Mouse (Mus musculus) Muller cell, postnatal 12 days (primary cell): Measurements from ENCODE around the gene Pianp.

Experiments used
- DNase-seq: peaks from one replicate; pipeline ENCODE4 v3.0.0-alpha.2; 2015; ENCODE audit errors: inconsistent ontology term

Pianp gene

DNA sequence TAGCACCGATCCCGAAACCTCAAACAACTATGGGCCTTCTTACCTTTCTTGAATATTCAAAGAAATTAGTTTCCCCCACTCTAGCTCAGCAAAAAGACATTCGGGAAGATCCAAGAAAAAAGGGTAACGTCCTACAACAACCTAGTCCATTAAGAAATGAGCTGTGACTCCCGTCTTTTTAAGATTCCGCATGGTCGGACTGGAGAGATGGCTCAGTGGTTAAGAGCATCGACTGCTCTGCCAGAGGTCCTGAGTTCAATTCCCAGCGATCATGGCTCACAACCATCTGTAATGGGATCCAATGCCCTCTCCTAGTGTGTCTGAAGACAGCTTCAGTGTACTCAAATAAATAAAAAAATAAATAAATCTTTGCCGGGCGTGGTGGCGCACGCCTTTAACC, 11.6 kb downstream of the Pianp start:
- DNase-seq = no peak

DNA sequence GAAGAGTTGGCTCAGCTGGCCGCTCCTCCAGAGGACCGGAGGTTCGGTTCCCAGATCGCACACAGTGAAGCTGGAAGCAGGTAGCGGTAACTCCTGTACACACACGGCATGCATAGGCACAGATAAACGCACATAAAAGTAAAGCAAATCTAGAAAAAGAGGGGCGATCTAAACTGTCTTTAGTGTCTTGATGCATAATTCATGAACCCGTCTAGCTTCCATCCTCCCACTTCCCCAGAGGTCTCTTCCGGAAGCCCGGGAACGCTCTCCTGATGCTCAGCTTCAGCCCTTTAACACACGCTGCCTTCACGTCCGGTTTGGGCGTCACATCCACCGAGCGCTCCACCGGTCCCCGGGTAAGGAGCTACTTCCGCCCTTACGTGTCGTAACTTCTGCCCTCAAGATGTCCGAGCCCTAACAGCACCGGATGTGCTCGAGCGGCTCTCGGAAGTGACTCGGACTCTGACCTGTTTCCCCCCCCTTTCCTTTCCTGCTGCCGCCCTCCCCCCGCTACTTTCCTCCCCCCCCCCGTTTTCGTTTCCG, 12.2 kb downstream of the Pianp start:
- DNase-seq = peak; percentile 98

DNA sequence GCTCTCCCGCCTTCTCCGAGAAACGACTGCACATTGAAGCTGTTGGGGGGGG, 12.5 kb downstream of the Pianp start, which contains the start of gene Zfp384:
Gene Zfp384, plus strand, starts transcription at position 17 of the 52 bp plus-strand sequence.
- no peak for DNase-seq

DNA sequence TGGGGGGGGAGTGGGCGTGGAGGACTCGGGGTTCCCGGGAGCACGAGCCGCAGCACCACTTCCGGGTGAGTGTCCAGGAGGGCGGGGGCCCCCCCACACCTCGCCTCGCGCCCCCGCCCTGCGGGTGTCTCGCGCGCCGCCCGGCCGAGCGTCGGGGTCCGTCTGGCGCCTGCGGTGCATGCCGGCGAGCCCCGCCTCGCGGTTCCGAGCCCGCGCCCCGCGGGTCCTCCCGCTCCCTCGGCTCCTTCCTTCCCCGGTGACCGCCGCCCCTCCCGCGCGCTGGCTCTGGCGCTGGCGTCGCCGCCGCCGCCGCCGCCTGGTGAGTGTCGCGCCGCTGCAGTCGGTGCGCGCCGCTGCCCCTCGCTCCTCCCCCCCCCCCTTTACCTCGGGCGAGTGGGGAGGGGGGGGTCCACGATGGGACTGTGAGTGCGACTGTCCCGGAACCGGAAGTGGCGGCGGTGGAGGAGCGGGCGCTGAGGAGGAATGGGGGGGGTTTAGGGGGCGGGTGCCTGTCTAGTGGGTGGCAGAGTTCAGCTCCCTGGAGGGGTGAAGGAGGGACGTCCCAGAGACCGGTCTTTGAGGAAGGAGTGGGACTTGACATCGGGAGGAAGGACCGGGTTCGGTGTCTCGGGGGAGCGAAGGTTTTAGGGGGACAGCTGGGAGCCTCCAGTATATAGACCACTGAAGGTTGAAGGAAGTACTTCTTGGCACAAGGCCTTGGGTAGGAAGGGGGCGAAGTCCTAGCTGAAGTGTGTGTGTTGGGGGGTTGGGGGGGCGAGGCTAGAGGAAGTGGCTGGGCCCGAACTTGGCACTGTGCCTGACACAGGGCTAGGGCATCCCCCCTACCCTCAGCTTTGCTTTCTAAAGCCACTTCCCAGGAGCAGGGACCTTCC, 12.9 kb downstream of the Pianp start:
- DNase-seq = peak; percentile 94

DNA sequence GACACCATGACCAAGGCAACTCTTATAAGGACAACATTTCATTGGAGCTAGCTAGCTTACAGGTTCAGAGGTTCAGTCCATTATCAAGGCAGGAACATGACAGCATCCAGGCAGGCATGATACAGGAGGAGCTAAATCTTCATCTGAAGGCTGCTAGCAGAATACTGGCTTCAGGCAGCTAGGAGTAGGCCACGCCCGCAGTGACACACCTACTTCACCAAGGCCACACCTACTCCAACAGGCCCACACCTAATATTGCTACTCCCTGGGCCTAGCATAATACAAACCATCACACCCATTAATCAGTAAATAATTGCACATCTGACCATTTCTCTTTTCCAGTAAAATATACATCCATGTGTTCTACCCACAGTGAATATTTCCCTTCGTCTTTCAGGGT, 21.2 kb downstream of the Pianp start:
- no peak for DNase-seq

DNA sequence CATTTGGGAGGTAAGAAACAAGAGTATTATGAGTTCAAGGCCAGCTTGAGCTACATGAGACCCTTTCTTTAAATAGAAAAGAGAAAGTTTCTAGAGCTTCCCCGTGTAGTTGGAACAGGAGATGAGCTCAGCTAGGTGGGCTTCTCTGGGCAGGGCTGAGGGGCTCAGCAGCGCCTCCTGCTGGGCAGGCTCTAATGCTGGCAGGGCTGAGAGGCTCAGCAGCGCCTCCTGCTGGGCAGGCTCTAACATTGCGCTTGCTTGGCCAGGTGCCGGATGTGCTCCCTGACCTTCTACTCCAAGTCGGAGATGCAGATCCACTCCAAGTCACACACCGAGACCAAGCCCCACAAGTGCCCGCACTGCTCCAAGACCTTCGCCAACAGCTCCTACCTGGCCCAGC, 34.0 kb downstream of the Pianp start:
- peak; percentile 13 for DNase-seq

DNA sequence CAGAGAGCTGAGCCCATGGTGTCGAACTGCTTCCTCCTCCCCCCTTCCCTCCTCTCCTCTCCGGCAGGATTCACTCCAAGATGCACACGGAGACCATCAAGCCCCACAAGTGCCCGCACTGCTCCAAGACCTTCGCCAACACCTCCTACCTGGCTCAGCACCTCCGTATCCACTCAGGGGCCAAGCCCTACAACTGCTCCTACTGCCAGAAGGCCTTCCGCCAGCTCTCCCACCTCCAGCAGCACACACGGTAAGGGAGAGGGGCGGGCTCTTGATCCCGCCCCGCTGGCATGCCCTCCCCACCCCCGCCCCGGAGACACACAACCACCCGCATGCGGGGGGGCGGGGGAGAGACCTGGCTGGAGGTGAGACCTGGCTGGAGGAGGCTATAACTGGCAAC, 35.1 kb downstream of the Pianp start:
- no peak for DNase-seq

DNA sequence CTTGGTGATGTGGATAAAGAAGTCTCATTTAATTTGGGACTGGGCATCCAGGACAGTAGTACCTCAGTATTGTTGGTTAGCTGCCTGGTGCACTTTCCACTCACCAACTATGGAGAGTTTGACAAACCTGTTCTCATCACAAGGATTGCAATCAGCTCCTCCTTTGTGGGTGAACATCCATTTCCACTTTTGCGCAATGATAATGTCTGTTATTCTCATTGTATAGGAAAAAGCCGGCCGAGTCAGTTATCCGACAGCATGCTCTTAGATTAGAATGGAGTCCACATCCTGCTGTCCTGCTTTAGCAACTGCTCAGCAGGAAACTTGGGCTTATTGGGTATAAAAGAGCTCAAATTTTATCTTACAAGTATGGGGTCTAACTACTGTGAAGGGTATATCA, 42.2 kb downstream of the Pianp start:
- no peak for DNase-seq

DNA sequence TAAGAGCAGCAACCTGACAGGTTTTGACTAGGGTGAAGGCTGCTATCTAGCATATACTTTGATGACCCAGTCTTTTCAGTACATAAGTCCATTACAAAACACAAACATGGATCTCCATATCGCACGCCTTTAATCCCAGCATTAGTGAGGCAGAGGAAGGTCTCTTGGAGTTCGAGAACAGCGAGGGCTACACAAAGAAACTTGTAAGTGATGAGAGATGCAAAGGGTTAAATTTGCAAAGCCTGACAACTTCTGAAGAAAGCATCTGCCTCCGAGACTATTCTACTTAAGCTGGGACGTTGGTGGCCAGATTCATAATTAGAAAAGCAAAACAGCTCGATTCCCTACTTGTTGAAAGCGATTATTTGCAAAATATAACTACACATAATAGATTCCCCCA, 42.6 kb downstream of the Pianp start:
- DNase-seq = no peak

DNA sequence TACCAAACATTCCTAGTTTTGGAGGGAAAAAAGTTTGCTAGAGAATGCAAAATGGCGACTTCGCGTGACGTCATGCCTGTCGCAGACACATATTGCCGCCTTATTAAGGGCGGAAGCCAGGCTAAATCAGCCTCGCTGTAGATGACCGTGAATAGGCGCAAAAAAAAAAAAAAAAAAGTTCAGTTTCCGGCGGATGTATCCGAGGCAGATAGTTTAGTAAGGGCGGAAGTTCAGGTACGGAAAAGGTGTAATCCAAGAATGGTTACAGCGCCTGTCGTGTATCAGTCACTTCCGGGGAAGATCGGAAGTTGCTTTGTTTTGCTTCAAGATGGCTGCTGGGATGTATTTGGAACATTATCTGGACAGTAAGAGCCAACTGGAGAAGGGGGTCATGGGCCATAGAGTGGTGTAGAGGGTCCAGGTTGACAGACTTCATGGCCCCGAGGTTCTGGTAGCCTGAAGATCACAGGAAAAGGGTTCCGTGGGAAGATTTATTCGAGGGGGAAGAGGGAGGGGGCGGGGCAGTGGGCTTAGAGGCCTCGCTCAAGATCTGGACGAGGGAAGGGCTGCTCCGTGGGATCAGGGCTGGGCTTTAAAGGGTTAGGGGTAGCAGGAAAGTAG, 43.1 kb downstream of the Pianp start, which contains the start of gene Ing4:
Gene Ing4, plus strand, starts transcription at position 228 of the 621 bp plus-strand sequence.
- DNase-seq = peak; percentile 92

DNA sequence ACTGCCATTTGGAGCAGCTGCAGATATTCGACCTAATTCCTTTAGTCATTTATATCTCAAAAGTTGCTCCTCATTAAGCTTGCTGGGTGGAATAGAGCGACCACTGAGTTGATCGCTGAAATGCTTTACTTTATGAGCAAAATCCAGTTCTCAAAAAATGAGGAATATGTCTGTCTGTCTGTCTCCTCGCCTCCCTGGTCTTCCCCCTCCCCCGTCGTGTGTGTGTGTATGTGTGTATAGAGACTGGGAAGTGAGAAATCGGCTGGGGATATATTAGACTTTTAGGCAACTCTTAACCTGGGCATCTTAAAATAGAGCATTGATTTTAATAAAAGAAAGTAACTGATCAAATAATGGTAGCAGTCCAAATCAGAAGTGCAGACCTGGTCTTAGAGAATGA, 43.7 kb downstream of the Pianp start:
- no peak for DNase-seq

DNA sequence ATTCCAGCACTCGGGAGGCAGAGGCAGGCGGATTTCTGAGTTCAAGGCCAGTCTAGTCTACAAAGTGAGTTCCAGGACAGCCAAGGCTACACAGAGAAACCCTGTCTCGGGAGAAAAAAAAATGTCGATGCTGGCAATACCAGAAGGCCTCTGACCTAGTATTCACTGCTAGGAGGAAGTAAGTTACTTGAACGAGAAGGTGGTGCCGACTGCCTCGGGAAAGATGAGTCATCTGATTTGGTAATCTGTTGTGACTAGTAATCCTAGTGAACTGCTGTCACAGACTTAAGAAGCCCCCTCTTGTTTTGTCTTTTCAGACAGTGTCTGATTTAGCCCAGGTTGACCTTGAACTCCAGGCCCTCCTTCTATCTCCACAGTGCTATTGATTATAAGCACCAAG, 44.6 kb downstream of the Pianp start:
- no peak for DNase-seq

DNA sequence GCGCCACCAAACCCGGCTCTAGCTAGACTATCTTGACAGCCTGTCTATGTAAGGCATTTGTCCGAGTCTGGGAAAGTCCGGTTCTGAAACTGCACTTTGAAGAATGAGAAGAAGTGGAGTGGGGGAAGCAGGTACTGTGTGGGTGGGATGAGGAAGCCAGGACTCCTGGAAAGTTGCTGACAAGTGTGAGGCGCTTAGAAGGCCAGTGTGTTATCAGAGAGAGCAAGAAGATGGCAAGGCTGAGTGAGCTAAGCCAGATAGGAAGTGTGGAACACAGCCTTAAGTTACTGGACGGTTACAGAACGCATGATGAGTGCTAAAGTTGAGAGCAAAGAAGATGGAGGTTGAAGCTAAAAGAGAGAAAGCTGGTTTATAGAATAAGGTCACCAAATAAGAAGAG, 45.6 kb downstream of the Pianp start:
- DNase-seq = no peak

DNA sequence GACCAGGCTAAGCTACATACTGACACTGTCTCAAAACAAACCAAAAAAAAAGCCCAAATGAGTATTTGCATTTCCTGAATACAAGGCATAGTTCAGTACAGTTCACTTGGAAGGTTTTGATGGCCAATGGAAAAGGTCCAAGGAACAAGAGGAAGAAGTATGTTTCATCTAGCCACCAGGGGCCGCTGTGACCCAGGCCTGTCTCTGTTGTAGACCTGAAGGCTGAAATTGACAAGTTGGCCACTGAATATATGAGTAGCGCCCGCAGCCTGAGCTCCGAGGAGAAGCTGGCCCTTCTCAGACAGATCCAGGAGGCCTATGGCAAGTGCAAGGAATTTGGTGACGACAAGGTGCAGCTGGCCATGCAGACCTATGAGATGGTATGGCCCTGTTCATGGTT, 50.2 kb downstream of the Pianp start:
- DNase-seq = peak; percentile 87

DNA sequence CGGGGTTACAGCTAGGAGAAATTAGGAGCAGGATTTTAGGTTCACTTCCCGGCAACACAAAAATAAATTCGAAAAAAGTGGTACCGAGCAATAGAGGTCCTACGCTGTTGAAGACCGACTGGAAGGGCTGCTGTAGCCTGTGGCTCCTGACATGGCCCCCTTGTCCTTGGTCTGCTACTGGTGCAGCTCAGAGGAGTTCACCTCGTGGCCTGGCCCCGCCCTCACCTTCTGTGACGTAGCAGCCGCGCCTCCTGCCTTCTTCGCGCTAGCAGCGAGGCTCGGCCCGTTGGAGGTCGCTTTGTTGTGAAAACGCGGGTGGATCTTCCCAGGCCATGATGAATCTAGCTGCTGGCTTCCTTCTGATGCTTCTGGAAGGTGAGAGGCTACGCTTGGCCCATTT, 53.2 kb downstream of the Pianp start, which contains the start of gene Acrbp:
Gene Acrbp, plus strand, starts transcription at position 12 of the 400 bp plus-strand sequence.
- DNase-seq = no peak

DNA sequence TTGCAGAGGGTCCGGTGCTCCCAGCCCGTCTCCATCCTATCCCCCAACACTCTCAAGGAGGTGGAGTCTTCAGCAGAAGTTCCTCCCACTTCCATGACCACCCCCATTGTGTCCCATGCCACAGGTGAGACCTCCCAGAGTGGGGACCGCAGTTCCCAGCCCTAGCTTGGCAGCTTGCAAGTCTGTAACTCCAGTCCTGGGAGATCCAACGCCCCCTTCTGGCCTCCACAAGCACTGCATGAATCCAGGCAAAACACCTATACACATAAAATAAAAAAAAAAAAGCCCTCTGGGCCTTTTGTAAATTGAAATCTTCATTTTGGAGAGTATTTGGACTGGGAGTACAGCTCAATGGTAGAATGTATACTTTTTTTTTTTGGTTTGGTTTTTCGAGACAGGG, 54.7 kb downstream of the Pianp start:
- DNase-seq = no peak
